Mouse (Mus musculus) layer of hippocampus, postnatal 25 days (tissue): ENCODE measurements around the gene Cfd. TPM values are rescaled to one million over a fixed set of nuclear protein-coding genes. Genes with fewer than 3 reads are reported as not detected.

Experiments
- DNase-seq, 2 experiments: peaks; one replicate each; pipeline ENCODE4 v3.0.0; 2022; ENCODE audit warnings: mixed read lengths in 2 of 2, low spot score in 1 of 2; ENCODE audit errors: extremely low spot score in 1 of 2
- microRNA-seq, 2 experiments: library from miRNA; unstranded; fragments of <30 nt; microRNA quantifications; one replicate each; pipeline ENCODE4 v1.2.0; 2021
- total RNA-seq, 2 experiments: library from RNA; stranded (reverse); gene quantifications; 2 replicates each; pipeline ENCODE4 v1.2.3; 2021

Cfd gene
- total RNA-seq, 2 experiments from 2014 or later, result not detected

DNA sequence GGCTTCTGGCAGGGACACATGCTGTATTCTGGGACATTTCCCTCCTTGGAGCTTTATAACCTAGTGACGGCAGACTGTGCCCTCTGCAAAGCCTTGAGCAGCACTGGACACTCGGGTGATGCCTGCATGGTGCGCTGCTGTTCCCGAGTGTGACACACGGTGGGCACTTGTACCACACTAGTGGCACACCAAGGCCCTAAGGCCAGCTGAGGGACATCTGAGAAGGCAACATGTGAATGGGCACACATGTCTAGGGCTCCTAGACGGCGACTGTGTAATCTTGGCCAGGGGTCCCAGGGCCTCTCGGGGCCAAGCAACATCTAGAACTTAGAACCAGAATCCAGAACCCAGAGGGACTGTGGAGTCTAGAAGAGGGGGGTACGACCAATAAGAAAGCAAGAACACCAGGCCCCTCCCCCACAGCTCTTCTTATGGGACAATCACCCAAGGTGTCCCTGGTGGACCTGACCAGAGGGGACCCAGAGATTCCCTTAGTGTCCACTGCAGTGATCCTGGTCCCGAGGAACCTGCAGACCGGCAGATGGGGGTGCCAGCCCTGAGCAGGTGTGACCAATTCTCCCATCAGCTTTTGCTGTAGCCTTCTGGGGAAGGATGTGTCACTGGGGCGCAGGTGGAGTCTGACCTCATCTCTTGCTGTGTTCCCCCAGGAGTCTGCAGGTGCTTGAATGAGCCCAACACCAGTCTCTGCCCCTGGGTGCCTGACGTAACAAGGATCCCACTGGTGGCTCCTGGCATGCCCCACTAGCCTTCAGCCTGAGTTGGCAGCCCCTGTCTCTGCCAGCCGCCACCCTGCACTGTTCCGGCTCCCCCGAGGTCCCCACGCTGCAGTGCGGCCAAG lies 39.5 kb downstream of the Cfd start:
- no peak for DNase-seq

DNA sequence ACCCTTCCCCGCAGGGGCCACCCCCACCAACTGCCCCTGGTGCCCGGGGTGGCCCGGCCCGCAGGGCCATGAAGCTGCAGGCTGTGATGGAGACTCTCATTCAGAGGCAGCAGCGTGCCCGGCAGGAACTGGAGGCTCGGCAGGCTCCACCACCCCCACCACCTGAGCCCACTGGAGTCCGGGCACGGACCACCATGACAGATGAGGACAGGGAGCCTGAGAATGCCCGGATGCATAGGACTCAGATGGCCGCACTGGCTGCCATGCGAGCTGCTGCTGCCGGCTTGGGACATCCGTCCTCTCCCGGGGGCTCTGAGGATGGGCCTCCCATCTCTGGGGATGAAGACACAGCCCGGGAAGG lies 40.2 kb downstream of the Cfd start:
- no peak for DNase-seq

DNA sequence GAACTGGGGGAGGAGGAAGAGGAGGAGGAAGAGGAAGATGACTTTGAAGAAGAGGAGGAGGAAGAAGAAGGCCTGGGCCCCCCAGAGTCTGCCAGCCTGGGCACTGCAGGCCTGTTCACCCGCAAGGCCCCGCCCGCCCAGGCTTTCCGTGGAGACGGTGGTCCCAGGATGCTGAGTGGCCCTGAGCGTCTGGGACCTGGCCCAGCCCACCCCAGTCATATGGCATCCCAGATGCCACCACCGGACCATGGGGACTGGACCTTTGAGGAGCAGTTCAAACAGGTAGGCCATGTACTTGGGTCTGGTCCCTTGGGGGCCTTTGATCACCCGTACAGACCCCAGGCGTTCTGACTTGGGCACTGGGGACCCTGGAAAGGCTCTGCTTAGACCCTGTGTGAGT lies 41.1 kb downstream of the Cfd start:
- DNase-seq, result no peak

DNA sequence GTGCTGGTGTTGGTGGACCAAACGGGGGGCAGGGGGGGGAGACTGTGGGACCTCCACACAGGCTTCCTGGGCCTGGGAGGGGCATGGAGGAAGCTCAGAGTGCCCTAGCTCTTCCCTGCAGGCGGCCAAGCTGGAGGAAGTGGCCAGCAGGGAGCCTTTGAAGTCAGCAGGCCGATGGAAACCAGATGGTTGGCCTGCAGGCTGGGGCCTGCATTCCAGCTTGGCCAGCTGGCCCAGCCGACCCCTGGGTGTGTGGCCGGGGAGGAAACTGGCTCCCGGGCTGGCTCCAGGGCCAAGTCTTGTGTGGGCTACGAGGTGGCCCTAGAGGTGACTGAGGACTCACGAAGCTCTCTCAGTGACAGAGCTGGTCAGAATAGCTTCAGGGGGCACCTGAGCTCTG lies 42.1 kb downstream of the Cfd start:
- DNase-seq, result no peak

DNA sequence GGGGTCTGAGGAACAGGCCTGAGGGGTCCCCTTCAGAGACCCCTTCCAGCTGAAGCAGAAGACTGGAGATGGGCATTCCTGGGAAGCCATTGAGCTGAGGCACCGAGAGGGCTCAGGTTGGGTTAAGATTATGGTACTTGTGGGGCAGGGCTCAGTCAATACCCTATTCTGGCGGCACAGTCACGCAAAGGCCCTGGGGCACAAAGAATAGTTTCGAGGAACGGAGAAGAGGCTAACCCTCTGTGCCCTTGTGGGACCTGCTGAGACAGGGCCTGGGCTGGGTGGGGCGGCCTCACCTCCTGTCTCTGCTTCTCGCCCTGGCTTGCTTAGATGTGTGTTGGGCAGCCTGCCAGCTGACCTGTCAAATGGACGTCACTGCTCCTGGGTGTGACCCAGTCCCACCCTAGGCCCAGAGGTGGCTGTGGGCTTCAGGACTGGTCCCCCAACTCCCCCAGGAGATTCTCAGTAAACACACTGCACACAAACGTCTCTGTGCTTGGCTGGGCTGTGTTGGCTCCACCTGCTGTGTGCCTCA lies 42.6 kb downstream of the Cfd start:
- no peak for DNase-seq

DNA sequence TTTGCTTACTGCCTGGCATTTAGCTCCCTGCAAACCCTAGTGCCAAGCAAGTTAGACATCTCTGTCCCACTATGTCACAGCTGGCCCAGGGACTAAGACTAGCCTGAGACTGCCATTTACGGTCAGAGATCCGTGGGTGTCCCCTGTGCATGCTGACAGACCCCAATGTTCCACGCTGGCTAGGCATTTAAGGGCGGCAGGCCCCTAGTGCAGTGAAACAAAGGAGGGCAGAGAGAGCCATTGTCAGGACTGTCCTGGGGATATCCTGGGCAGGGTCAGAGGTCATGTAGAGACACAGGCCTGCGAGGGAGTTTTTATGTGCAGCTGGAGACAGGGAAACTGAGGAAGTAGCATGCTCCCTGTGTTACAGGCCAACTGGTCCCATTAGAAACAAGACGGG lies 43.2 kb downstream of the Cfd start:
- no peak for DNase-seq

DNA sequence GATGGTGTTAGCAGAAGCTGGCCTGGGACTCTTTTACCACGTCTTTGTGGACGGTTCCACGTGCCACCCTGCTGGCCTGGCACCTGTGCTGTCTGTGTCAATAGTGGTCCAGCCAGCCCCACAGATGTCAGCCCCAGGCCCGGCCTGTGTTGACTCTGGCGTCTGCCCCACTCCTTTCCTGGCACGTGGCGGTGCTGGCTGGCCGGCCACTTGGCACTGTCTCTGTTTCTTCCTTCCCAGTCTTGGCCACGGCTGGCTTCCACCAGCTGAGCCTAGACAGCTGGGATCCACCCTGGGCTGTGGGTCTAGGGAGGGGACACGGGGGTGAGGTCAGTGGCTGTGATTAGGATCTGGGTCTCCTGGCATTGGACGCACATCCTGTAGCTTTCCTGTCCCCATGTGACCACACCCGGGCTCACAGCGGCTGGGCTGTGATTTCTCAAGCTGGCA lies 43.6 kb downstream of the Cfd start:
- DNase-seq, result peak in 1 of 2 experiments; percentile 51

DNA sequence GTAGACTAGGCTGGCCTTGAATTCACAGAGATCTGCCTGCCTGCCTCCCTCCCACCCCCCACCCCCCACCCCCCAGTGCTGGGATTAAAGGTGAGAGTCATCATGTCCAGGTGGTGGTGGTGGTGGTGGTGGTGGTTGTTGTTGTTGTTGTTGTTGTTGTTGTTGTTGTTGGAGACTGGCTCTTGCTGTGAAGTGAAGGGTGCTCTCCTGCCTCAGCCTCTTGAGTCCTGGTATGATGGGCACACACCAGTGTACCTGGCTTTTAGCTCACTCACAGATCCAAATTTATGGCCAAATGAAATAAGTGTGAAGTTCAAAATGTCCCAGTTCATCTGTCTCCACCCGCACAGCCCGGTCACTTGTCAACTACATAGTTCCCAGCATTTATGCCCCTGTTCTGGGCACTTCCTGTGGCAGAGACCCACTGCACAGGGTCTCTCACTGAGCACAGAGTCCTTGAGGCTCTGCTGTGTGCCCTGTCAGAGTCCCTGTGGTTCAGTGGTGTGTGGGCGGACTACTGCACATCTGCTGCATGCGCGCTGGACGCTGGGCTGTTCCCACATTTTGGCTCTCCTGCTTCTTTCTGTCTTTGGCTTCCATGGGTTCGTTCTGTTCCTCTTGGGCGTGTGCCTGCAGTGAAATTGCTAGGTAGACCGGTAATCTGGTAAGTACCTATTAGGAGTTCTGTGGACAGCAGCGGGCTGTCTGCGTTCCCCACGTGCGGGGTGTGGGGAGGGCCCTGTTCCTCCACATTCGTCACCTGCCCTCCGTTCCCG lies 44.3 kb downstream of the Cfd start:
- no peak for DNase-seq

DNA sequence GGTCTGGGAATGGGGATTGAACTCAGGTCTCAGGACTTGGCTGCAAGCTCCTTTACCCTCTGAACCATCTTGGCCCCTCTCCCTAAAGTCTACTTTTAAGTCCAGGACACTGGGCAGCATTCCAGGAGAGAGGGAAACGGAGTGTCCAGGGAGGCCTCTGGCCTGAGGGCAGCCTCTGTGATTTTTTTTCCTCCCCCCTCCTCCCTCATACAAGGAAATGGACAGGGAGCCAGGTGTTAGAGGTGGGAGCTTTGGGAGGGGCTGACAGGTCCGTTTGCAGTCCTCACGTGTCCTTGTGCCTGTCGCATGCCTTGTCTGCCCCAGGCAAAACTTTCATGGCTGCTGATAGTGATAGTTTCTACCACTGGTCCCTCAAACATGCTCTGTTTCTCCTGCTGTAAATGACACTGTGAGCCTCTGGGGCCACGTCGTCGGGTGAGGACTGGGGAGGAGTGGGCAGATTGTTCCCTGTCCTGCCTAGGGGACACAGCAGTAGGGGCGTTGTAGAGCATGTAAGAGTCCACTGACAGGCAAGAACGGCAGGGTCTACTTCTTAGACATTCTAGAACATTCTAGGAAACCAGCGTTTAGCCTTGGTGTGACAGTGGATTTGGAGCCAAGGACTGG lies 45.7 kb downstream of the Cfd start:
- DNase-seq, result no peak

DNA sequence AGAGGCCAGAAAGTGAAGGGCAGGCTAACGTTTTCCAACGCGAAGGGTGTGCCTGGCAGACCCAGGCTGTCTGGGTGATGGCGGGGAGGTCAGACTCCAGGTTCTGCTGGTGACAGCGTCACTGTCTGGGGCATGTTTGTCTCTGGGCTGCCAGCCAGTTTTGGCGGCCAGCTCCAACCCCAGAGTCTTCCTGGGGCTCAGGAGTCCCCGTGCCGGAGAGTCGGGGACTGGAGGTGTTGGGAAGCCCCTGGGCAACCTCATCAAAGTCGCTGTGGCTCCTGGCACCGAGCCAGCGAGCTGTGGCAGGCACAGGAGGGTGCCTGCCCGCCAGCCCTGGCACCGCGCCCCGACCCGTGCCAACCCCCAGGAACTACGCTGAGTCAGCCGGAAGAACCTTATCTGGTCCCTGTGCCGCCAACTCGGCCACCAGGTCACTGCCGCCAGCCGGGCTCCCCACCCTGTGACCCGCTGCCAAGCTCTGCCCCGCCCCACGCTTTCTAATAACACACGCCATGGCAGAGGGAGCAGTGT lies 46.3 kb downstream of the Cfd start:
- no peak for DNase-seq

DNA sequence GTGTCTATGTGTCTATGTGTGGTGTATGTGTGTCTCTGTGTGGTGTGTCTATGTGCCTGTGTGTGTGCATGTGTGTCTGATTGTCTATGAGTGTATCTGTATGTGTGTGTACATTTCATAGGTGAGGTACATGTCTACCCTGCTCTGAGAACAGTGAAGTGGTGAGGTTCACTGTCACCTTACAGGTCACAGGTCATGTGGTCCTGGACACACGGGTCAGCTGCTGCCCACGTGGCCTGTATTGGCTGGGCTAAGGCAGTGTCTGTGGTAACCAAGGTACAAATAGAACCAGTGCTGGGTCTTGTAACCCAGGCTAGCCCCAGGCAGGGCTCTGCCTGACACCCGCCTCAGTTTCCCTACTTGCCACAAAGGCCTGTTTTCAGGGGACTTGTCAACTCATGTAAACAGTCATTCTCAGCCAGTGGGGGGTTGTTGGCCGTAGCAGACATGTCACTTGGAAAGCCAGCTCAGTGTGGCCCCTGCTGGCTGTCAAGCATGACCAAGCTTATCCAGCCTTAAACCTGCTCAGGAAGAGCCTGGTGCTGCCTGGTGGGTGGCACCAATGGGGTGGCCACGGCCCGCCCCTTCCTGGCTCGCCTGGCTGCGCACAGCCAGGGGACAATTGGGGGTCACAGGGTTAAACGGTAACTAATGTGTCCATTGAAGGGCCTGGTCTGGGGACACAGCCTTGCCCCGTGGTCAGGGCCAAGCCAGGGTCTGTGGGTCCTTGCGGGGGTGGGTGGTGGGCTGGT lies 47.3 kb downstream of the Cfd start:
- DNase-seq, result no peak

DNA sequence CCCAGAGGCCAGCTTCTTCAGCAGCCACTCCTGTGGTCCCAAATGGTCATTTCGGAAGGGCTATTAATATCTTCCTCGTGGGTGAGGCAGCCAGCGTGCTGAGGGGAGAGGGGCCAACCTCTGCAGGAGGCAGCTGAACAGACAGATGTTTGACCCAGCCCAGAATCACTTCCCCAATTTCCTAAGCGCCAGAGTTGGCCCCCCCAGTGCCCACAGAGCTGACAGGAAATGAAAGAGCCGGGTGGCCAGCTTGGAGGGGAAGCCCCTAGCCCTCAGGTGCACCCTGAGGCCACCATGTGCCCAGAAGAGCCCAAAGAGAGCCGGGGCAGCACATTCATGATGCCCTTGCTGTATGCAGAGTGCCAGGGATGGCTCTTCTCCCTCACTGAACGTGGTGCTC lies 50.1 kb downstream of the Cfd start:
- no peak for DNase-seq

Small RNAs within 50 kb of the gene (microRNA-seq; reads per million reads assigned to microRNA genes)
- 0 to 0.55 reads per million in 2 experiments for gene Mir6910

Other genes with a start within 250 kb of the Cfd start
- gene Odf3l2, start 245.1 kb upstream of the Cfd start, total RNA-seq, result under 1 TPM in 1 of 2 experiments, not detected in 1; 0.22 TPM
- not detected for gene Madcam1, start 226.3 kb upstream of the Cfd start, total RNA-seq
- 10 to 100 TPM; 74.9 to 79.7 TPM for gene Tpgs1, start 221.5 kb upstream of the Cfd start, total RNA-seq
- gene Cdc34, start 208.7 kb upstream of the Cfd start, total RNA-seq, result 10 to 100 TPM; 67.1 to 77.7 TPM
- 1 to 10 TPM; 2.4 to 3.1 TPM for gene Gzmm, start 201.8 kb upstream of the Cfd start, total RNA-seq
- 100 to 1,000 TPM; 610 to 665 TPM for gene Bsg, start 186.4 kb upstream of the Cfd start, total RNA-seq
- 100 to 1,000 TPM; 108 to 110 TPM for gene Hcn2, start 174.2 kb upstream of the Cfd start, total RNA-seq
- gene Polrmt, start 144.3 kb upstream of the Cfd start, total RNA-seq, result 10 to 100 TPM; 39.2 to 44.6 TPM
- gene Fgf22, start 135.8 kb upstream of the Cfd start, total RNA-seq, result 1 to 10 TPM; 1.0 to 1.5 TPM
- 10 to 100 TPM; 82.7 to 92.9 TPM for gene Rnf126, start 123.9 kb upstream of the Cfd start, total RNA-seq
- gene Fstl3, start 113.6 kb upstream of the Cfd start, total RNA-seq, result 1 to 10 TPM; 1.2 to 2.1 TPM
- under 1 TPM; 0.30 to 0.33 TPM for gene Prss57, start 99.9 kb upstream of the Cfd start, total RNA-seq
- 100 to 1,000 TPM; 307 to 325 TPM for gene Palm, start 97.3 kb upstream of the Cfd start, total RNA-seq
- under 1 TPM; 0.66 to 0.89 TPM for gene Misp, start 69.9 kb upstream of the Cfd start, total RNA-seq
- 10 to 100 TPM; 44.0 to 66.0 TPM for gene Ptbp1, start 36.4 kb upstream of the Cfd start, total RNA-seq
- 1 to 10 TPM; 1.1 to 1.4 TPM for gene Prtn3, start 16.4 kb upstream of the Cfd start, total RNA-seq
- gene Plppr3, start 16.2 kb upstream of the Cfd start, total RNA-seq, result 10 to 100 TPM; 32.4 to 34.4 TPM
- not detected for gene Elane, start 4.6 kb upstream of the Cfd start, total RNA-seq
- gene Med16, start 18.1 kb downstream of the Cfd start, total RNA-seq, result 10 to 100 TPM; 55.5 to 56.2 TPM
- not detected for gene Gm26602, start 20.0 kb downstream of the Cfd start, total RNA-seq
- 1 to 10 TPM; 6.6 to 6.7 TPM for gene Kiss1r, start 26.1 kb downstream of the Cfd start, total RNA-seq
- 100 to 1,000 TPM; 428 to 450 TPM for gene R3hdm4, start 30.4 kb downstream of the Cfd start, total RNA-seq
- gene Arid3a, start 36.2 kb downstream of the Cfd start, total RNA-seq, result 1 to 10 TPM; 4.6 to 6.9 TPM
- 10 to 100 TPM; 42.9 to 45.8 TPM for gene Wdr18, start 69.3 kb downstream of the Cfd start, total RNA-seq
- under 1 TPM; 0.12 to 0.15 TPM for gene Grin3b, start 79.9 kb downstream of the Cfd start, total RNA-seq
- gene Tmem259, start 93.5 kb downstream of the Cfd start, total RNA-seq, result 100 to 1,000 TPM; 125 to 131 TPM
- gene Cnn2, start 97.7 kb downstream of the Cfd start, total RNA-seq, result 1 to 10 TPM; 5.8 to 6.0 TPM
- gene Abca7, start 105.6 kb downstream of the Cfd start, total RNA-seq, result 10 to 100 TPM in 1 of 2 experiments, 1 to 10 TPM in 1; 9.6 to 10.2 TPM
- 1 to 10 TPM; 3.3 to 4.3 TPM for gene Arhgap45, start 125.8 kb downstream of the Cfd start, total RNA-seq
- gene Polr2e, start 148.9 kb downstream of the Cfd start, total RNA-seq, result 10 to 100 TPM; 86.6 to 91.0 TPM
- gene Gpx4, start 156.3 kb downstream of the Cfd start, total RNA-seq, result 100 to 1,000 TPM; 486 to 515 TPM
- 10 to 100 TPM; 14.5 to 22.0 TPM for gene Sbno2, start 214.7 kb downstream of the Cfd start, total RNA-seq
- 10 to 100 TPM; 89.1 to 94.3 TPM for gene Stk11, start 224.9 kb downstream of the Cfd start, total RNA-seq
- 100 to 1,000 TPM; 338 to 391 TPM for gene Atp5d, start 247.8 kb downstream of the Cfd start, total RNA-seq
- 100 to 1,000 TPM; 399 to 401 TPM for gene Cbarp, start 250.0 kb downstream of the Cfd start, total RNA-seq